ENCODE assay signal across 12 mouse cellular contexts in the genomic region with DNA sequence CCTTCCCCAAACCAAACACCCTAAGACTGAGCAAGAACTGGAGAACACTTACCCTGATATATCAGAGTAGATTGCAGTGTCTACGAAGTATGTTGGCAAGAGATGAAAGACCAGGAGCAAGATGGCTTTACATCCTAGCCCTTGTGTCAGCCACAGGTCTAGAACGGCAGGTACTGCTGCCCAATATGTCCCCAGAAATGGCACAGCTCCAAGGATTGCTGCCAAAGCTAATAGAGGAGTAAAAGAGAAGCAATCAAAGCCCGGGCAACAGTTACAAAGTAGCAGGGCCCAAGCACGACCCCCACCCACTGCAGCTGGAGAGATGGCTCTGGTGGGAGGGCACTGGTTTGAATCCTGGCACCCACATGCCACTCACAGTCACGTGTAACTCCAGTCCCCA. TPM values are rescaled to one million over a fixed set of nuclear protein-coding genes. Genes with fewer than 3 reads are reported as not detected.
DNase-seq lines count a peak whose midpoint lies in the region; ATAC-seq lines count a peak whose summit lies in the region.
"Had no signal": no experiment of that assay in that cellular context is flagged by ENCODE, and none has a peak within 500 bp of the region (broad histone marks: within the 10 kb centered on the region; RNA-seq: fewer than 3 reads in every experiment).

No protein-coding gene starts in this region.

- peaks cover 19% of the 10 kb centered on the region for H3K36me3 ChIP-seq in lung, embryonic 16.5 days (ENCODE audit: control insufficient read depth, insufficient read depth, low read length)

- no peak overlapping the region for H3K4me3 ChIP-seq in lung, embryonic 16.5 days (ENCODE audit: low read length)
- H3K4me3 ChIP-seq: liver, embryonic 12.5 days had no signal

- no peak overlapping the region for H3K27ac ChIP-seq in lung, embryonic 16.5 days (ENCODE audit: low read length)
- H3K27ac ChIP-seq: liver, embryonic 12.5 days had no signal

- no peak overlapping the region for H3K4me2 ChIP-seq in lung, embryonic 16.5 days (ENCODE audit: low read depth, low read length)
- H3K4me2 ChIP-seq: liver, embryonic 12.5 days had no signal

- H3K9ac ChIP-seq in lung, embryonic 16.5 days (ENCODE audit: low read length): no peak overlapping the region
- H3K9ac ChIP-seq: liver, embryonic 12.5 days had no signal

- no peaks in the 10 kb centered on the region for H3K9me3 ChIP-seq in lung, embryonic 16.5 days (ENCODE audit: control insufficient read depth, low read length)
- H3K9me3 ChIP-seq: liver, embryonic 12.5 days had no signal

- peak; percentile 63 for ATAC-seq in lung, embryonic 16.5 days (ENCODE audit: low read depth)
- ATAC-seq: CD4-positive, CD25-positive, alpha-beta regulatory T cell, adult 4 months; liver, embryonic 12.5 days had no signal

- 59% methylated on average over 5 of the region's 5 CpGs for WGBS in lung, embryonic 16.5 days

- 0 out of 2 replicates have a peak, but pooled peaks cover 2% of the 10 kb centered on the region for H3K4me1 ChIP-seq in lung, embryonic 16.5 days (replicated peaks; ENCODE audit: control insufficient read depth, insufficient read depth, low read length)

- no peaks in the 10 kb centered on the region for H3K27me3 ChIP-seq in lung, embryonic 16.5 days (ENCODE audit: control insufficient read depth, insufficient read depth, low read depth, low read length)
- H3K27me3 ChIP-seq: liver, embryonic 12.5 days had no signal

- DNase-seq in heart, adult 11 months: peak; percentile 90
- no peak for DNase-seq in heart, adult 9 months (ENCODE audit: low spot score in 2 of 2)
- peak; percentile 48 for DNase-seq in urinary bladder, postnatal 14 days (ENCODE audit: low spot score)
- no peak for DNase-seq in urinary bladder, postnatal 4 days (ENCODE audit: low spot score in 2 of 2)
- DNase-seq in gastrocnemius, adult 8-10 months (ENCODE audit: low spot score in 2 of 2): no peak
- DNase-seq in neural tube, embryonic 10.5 days (ENCODE audit: extremely low spot score, low spot score): no peak
- DNase-seq: embryo, embryonic 11 days; gastrocnemius, postnatal 36 days; thymus, postnatal 14 days had no signal

RNA-seq across cellular contexts. Expression of gene Ctnnal1, which starts 23.5 kb away (rescaled TPM):
- polyA plus RNA-seq in lung, embryonic 16.5 days (2015; fragmentation: Nextera tagmentation; extraction: Ambion mirVana): 19.9 and 21.7 TPM in 2 replicates
- 1 to 10 TPM; 5.8 to 9.6 (median 7.2) TPM for total RNA-seq in gastrocnemius, adult 8-10 months (2022)

RNA-seq across cellular contexts. Expression of gene Tmem245, which starts 58.8 kb away (rescaled TPM):
- polyA plus RNA-seq in lung, embryonic 16.5 days (2015; fragmentation: Nextera tagmentation; extraction: Ambion mirVana): 9.5 and 10.8 TPM in 2 replicates
- 10 to 100 TPM; 19.8 to 22.6 (median 20.6) TPM for total RNA-seq in gastrocnemius, adult 8-10 months (2022)

Comparison
In these comparisons a context has a peak if more than half of its experiments do, and no peak if none do; other contexts are left out.
1. DNase-seq: peak in heart, adult 11 months (single experiment) and urinary bladder, postnatal 14 days (single experiment); none in heart, adult 9 months (0 of 2), urinary bladder, postnatal 4 days (0 of 2), gastrocnemius, adult 8-10 months (0 of 2) and neural tube, embryonic 10.5 days (single experiment).